Mouse (Mus musculus) Patski (cell line): Measurements from ENCODE around the gene Coro1c. TPM values are rescaled to one million over a fixed set of nuclear protein-coding genes. Genes with fewer than 3 reads are reported as not detected.

Source experiments
- ATAC-seq: fragments of 100-300 bp; one replicate; pipeline ENCODE4 v1.8.0; 2021
- CTCF ChIA-PET: fragments of 350-600 bp; sonication (Branson Sonifier 250); formaldehyde crosslinking; loops from one replicate; lab custom pipeline; 2022; ENCODE audit warnings: inconsistent platforms; lab: Charles Lee
- POLR2A ChIA-PET: fragments of 350-600 bp; sonication (Branson Sonifier 250); formaldehyde crosslinking; loops from one replicate; lab custom pipeline; 2022; ENCODE audit warnings: antibody characterized with exemption, inconsistent platforms; lab: Charles Lee
- DNase-seq: peaks from one replicate; pipeline ENCODE4 v3.0.0-alpha.2; 2011; ENCODE audit warnings: low read depth, low spot score
- H3K27me3 ChIP-seq: fragments of 371-371 bp; one replicate; pipeline ENCODE4 v1.5.1; 2021
- CTCF ChIP-seq: fragments of 100-300 bp; IDR thresholded peaks from one replicate; pipeline ENCODE4 v1.5.1; 2021
- in situ Hi-C: fragments of 300-500 bp; cut with MboI; formaldehyde crosslinking; loops from 3 replicates; pipeline ENCODE4 v1.11.1; 2018; ENCODE audit warnings: low pct_unique_long_range_greater_than_20kb, mixed read lengths
- polyA plus RNA-seq: library from polyadenylated mRNA; unstranded; gene quantifications from one replicate; pipeline ENCODE4 v1.2.3, GENCODE M21; 2021

The Coro1c gene
- polyA plus RNA-seq, 1 experiment from 2014 or later, result 160 TPM

GRCm38 (mm10) chr5:113910065-113910701, 1.6 kb upstream of the Coro1c start:
- no peak for TF ChIP-seq CTCF
- POLR2A ChIA-PET, result interaction anchor here (0.6 kb wide), 2 partner anchors 81 to 169 kb away, joined by 3 to 4 read pairs; no protein-coding TSS in a partner anchor
- ATAC-seq (no peak), DNase-seq (no peak)
- in situ Hi-C loops, result no loop called here
- no peaks in the 10 kb centered on the region for H3K27me3 ChIP-seq
- CTCF ChIA-PET, result interaction anchor here (1.1 to 2.7 kb wide), 4 partner anchors 21 to 55 kb away, joined by 3 to 9 read pairs (median 3); no protein-coding TSS in a partner anchor

GRCm38 (mm10) chr5:113907786-113908567, 581 bp downstream of the Coro1c start:
- CTCF ChIA-PET, result interaction anchor here (0.7 to 2.7 kb wide), 8 partner anchors 10 to 134 kb away, joined by 3 to 9 read pairs (median 4); no protein-coding TSS in a partner anchor
- H3K27me3 ChIP-seq, result no peaks in the 10 kb centered on the region
- POLR2A ChIA-PET, result interaction anchor here (0.6 to 1.6 kb wide), 6 partner anchors 10 to 136 kb away, joined by 3 to 4 read pairs (median 3); partner anchors contain the start of gene Sart3
- in situ Hi-C loops, result no loop called here
- no peak for TF ChIP-seq CTCF
- ATAC-seq (peak; percentile 31), DNase-seq (no peak)

- DNase-seq, result peak; percentile 59
- ChIA-PET CTCF (interaction anchor here (1.0 to 1.6 kb wide), 4 partner anchors 26 to 133 kb away, joined by 3 to 5 read pairs (median 3); no protein-coding TSS in a partner anchor), POLR2A (interaction anchor here (0.7 to 1.1 kb wide), 2 partner anchors 34 to 53 kb away, joined by 3 read pairs; no protein-coding TSS in a partner anchor)
- ATAC-seq, result no peak
- no peak for TF ChIP-seq CTCF
- in situ Hi-C loops, result no loop called here
- H3K27me3 ChIP-seq, result no peaks in the 10 kb centered on the region
These were observed 1.4 kb downstream of the Coro1c start for GRCm38 (mm10) chr5:113906958-113907735.

GRCm38 (mm10) chr5:113904987-113905386, 3.6 kb downstream of the Coro1c start:
- ATAC-seq (no peak), DNase-seq (no peak)
- ChIA-PET CTCF (interaction anchor here (1.5 kb wide), 1 partner anchor 28 kb away, joined by 5 read pairs; no protein-coding TSS in a partner anchor), POLR2A (no interaction called here)
- H3K27me3 ChIP-seq, result no peaks in the 10 kb centered on the region
- no peak for TF ChIP-seq CTCF
- in situ Hi-C loops, result loop anchor here (5.0 kb wide), 1 partner anchor 38 kb away; no protein-coding TSS in a partner anchor

GRCm38 (mm10) chr5:113902983-113903382, 5.6 kb downstream of the Coro1c start:
- no peak for ATAC-seq
- ChIA-PET CTCF (interaction anchor here (1.0 kb wide), 1 partner anchor 28 kb away, joined by 3 read pairs; no protein-coding TSS in a partner anchor), POLR2A (interaction anchor here (1.3 kb wide), 1 partner anchor 20 kb away, joined by 3 read pairs; no protein-coding TSS in a partner anchor)
- TF ChIP-seq CTCF, result no peak
- in situ Hi-C loops, result loop anchor here (5.0 kb wide), 1 partner anchor 36 kb away; no protein-coding TSS in a partner anchor
- DNase-seq, result no peak
- H3K27me3 ChIP-seq, result no peaks in the 10 kb centered on the region

GRCm38 (mm10) chr5:113902017-113902416, 6.5 kb downstream of the Coro1c start:
- H3K27me3 ChIP-seq, result no peaks in the 10 kb centered on the region
- POLR2A ChIA-PET, result interaction anchor here (0.6 to 1.3 kb wide), 2 partner anchors 19 to 33 kb away, joined by 3 read pairs; no protein-coding TSS in a partner anchor
- ATAC-seq (no peak), DNase-seq (no peak)
- in situ Hi-C loops, result loop anchor here (5.0 kb wide), 1 partner anchor 35 kb away; no protein-coding TSS in a partner anchor
- CTCF ChIA-PET, result interaction anchor here (1.4 to 2.7 kb wide), 2 partner anchors 12 to 44 kb away, joined by 7 to 8 read pairs; no protein-coding TSS in a partner anchor
- no peak for TF ChIP-seq CTCF

GRCm38 (mm10) chr5:113901074-113901571, 7.4 kb downstream of the Coro1c start:
- in situ Hi-C loops, result loop anchor here (5.0 kb wide), 1 partner anchor 34 kb away; no protein-coding TSS in a partner anchor
- ATAC-seq, result peak; percentile 83
- CTCF ChIA-PET, result interaction anchor here (1.1 to 2.7 kb wide), 8 partner anchors 11 to 46 kb away, joined by 3 to 11 read pairs (median 5); no protein-coding TSS in a partner anchor
- peak; percentile 94 for DNase-seq
- no peaks in the 10 kb centered on the region for H3K27me3 ChIP-seq
- POLR2A ChIA-PET, result interaction anchor here (1.2 kb wide), 1 partner anchor 12 kb away, joined by 3 read pairs; no protein-coding TSS in a partner anchor
- TF ChIP-seq CTCF, result no peak

- TF ChIP-seq CTCF, result no peak
- POLR2A ChIA-PET, result interaction anchor here (0.9 to 1.2 kb wide), 4 partner anchors 16 to 25 kb away, joined by 3 to 4 read pairs (median 4); no protein-coding TSS in a partner anchor
- no peak for ATAC-seq
- in situ Hi-C loops, result loop anchor here (25.0 kb wide), 2 partner anchors 687 to 1612 kb away; partner anchors contain the start of genes 2900026A02Rik and Tpst2
- CTCF ChIA-PET, result interaction anchor here (0.8 to 2.5 kb wide), 7 partner anchors 9 to 126 kb away, joined by 3 to 11 read pairs (median 5); partner anchors contain the start of gene Coro1c
- DNase-seq, result no peak
- H3K27me3 ChIP-seq, result no peaks in the 10 kb centered on the region
These were observed 9.0 kb downstream of the Coro1c start for GRCm38 (mm10) chr5:113899543-113899942.
